Mouse (Mus musculus) limb, embryonic 11.5 days (tissue): ENCODE measurements at regions not wholly inside any gene's neighbourhood (a gene's known extent, or its start where the extent isn't known, plus 50 kb on each side); places are given as distances from the start of the nearest gene placed in this dataset.

Experiments used
- ATAC-seq: fragments of 200-750 bp; cut with Nextera tagmentation; 2 replicates; pipeline ENCODE4 v1.8.0; 2017; ENCODE audit warnings: low read depth; ENCODE audit not compliant: insufficient number of reproducible peaks, low FRiP score, low TSS enrichment
- DNase-seq: peaks from one replicate; pipeline ENCODE4 v3.0.0-alpha.2; 2015; ENCODE audit warnings: low spot score
- H3K27ac ChIP-seq: fragments of 300-500 bp; sonication (generic); replicated peaks from 2 replicates; pipeline ENCODE4 v1.5.1; 2014; ENCODE audit warnings: low read depth, mild to moderate bottlenecking, low read length
- H3K27me3 ChIP-seq: fragments of 300-500 bp; sonication (generic); 2 replicates; pipeline ENCODE4 v1.6.1; 2014; ENCODE audit warnings: mild to moderate bottlenecking, low read length, mixed read lengths; ENCODE audit not compliant: control insufficient read depth, insufficient read depth
- H3K36me3 ChIP-seq: fragments of 300-500 bp; sonication (generic); 2 replicates; pipeline ENCODE4 v1.6.1; 2014; ENCODE audit warnings: mild to moderate bottlenecking, low read length, moderate library complexity, mixed read lengths; ENCODE audit not compliant: control insufficient read depth, insufficient read depth
- H3K4me1 ChIP-seq: fragments of 300-500 bp; sonication (generic); 2 replicates; pipeline ENCODE4 v1.6.1; 2014; ENCODE audit warnings: low read length, mixed read lengths; ENCODE audit not compliant: control insufficient read depth, insufficient read depth
- H3K4me2 ChIP-seq: fragments of 300-500 bp; sonication (generic); 2 replicates; pipeline ENCODE4 v1.6.1; 2014; ENCODE audit warnings: low read depth, mild to moderate bottlenecking, moderate library complexity; ENCODE audit not compliant: severe bottlenecking
- H3K4me3 ChIP-seq: fragments of 300-500 bp; sonication (generic); 2 replicates; pipeline ENCODE4 v1.5.1; 2014; ENCODE audit warnings: low read depth, low read length
- H3K9ac ChIP-seq: fragments of 300-500 bp; sonication (generic); 2 replicates; pipeline ENCODE4 v1.6.1; 2014; ENCODE audit warnings: mild to moderate bottlenecking, low read length
- H3K9me3 ChIP-seq: fragments of 300-500 bp; sonication (generic); 2 replicates; pipeline ENCODE4 v1.6.1; 2016; ENCODE audit warnings: low read length; ENCODE audit not compliant: control insufficient read depth
- WGBS: fragments of 180-500 bp; shearing (Covaris S2); extraction: QIAGEN DNeasy Blood & Tissue Kit; methylation state at CpG from one replicate; pipeline ENCODE4 v1.1.7; 2014; 5-methylcytosine and 5-hydroxymethylcytosine counted together

- no peak for ATAC-seq
- Histone ChIP-seq H3K4me1 (no peaks in the 10 kb centered on the region), H3K9me3 (no peaks in the 10 kb centered on the region), H3K36me3 (no peaks in the 10 kb centered on the region), H3K27me3 (no peaks in the 10 kb centered on the region), H3K4me3 (no peak overlapping the region), H3K9ac (no peak overlapping the region), H3K4me2 (no peak overlapping the region), H3K27ac (no peak overlapping the region)
- DNase-seq: no peak
These were observed 595.7 kb upstream of the Nr2f1 start for GRCm38 (mm10) chr13:78795228-78795627.

- Histone ChIP-seq H3K9me3 (no peaks in the 10 kb centered on the region), H3K4me2 (no peak overlapping the region), H3K4me1 (no peaks in the 10 kb centered on the region), H3K36me3 (no peaks in the 10 kb centered on the region), H3K4me3 (no peak overlapping the region), H3K27me3 (no peaks in the 10 kb centered on the region), H3K27ac (no peak overlapping the region), H3K9ac (no peak overlapping the region)
- DNase-seq (no peak), ATAC-seq (no peak)
- WGBS: 33% methylated on average over 2 of the region's 2 CpGs
These were observed 584.7 kb upstream of the Nr2f1 start for GRCm38 (mm10) chr13:78784285-78784684.

- Histone ChIP-seq H3K4me3 (no peak overlapping the region), H3K9ac (no peak overlapping the region), H3K27ac (no peak overlapping the region), H3K4me1 (no peaks in the 10 kb centered on the region), H3K9me3 (no peaks in the 10 kb centered on the region), H3K27me3 (no peaks in the 10 kb centered on the region), H3K4me2 (no peak overlapping the region), H3K36me3 (no peaks in the 10 kb centered on the region)
- WGBS: 39% methylated on average over 1 of the region's 1 CpGs
- ATAC-seq: no peak
- no peak for DNase-seq
These were observed 584.2 kb upstream of the Nr2f1 start for GRCm38 (mm10) chr13:78783591-78784240.
